Mouse (Mus musculus): ENCODE measurements at regions not wholly inside any gene's neighbourhood (a gene's known extent, or its start where the extent isn't known, plus 50 kb on each side); places are given as distances from the start of the nearest gene placed in this dataset.

DNA sequence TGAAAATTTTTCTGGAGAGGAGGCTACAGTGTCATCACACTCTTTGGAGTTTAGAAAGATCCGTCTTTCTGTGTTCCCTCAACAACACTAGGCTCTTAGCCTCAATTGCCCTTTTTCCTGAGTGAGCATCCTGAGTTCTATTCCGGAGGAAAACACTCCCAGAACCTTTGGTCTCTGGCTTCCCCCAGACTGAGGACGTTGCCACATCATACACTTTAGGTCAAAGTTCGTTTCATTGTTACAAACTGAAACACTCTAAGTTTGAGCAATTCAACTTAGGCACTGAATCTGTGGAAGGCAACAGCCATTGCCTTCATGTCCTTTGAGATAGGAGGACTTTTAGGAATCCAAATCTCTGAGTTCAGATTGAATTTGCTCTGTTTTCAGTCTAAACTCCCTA lies 85.0 kb downstream of the Arl4a start:
- DNase-seq (ENCODE audit: low read depth) = no peak

DNA sequence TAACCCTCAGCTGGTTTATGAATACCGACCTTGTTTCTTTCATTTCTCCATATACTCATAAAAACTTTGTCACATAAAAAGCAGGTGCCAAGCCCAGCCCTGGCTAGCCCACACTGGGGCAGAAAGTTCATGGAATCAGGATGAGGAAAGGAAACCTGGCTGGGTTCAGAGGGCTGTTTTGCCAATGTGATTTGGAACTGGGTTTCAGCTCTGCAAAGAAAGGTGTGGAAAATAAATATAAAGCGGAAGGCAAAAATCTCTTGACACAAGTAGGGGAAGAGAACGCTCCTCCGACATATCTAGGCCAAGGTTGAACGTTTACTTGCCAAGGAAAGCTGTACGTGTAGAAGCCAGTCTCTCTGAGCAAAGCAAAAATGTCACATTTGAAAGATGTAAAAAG lies 85.9 kb downstream of the Arl4a start:
- no peak for DNase-seq (ENCODE audit: low read depth)

DNA sequence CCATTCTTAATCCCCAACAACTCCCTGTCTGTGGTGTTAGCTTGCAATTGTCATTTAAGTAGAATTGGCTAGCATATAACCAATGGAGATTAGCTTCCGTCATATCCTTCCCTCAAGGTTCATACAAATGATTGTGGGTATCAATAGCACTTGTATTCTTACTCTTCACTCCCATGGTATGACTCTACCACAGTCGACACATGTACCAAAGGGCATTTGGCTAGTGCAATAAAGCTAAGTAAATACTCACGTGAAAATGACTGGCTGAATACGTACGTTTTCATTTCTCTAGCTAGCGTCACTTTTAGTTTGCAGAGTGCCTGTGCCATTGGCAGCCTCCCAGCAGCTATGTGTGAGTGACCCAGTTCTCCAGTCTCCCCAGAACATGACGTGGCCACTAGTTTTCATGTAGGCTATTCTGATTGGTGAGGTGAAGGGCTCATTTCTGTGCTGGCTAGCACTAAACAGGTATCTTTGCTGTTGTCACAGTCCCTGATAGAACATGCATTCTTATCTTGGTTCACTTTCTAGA lies 87.5 kb downstream of the Arl4a start:
- no peak for DNase-seq (ENCODE audit: low read depth)

DNA sequence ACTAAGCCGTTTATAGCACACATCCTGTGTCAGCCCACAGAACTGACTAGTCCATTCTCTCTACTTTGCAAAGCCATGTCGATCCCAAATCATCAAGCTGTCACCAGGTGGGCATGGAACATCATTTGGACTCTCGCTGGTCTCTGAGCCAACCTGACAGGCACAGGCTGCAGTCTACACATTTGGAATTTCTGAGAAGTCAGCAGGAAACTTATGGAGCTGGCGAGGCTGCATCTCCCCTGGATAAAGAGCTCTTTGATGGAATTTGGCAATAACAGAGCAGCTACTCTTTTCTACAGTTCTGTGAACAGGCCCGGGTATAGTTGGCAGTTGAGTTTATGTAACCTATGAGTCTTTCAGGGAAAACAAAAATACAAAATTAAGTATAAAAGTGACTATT lies 94.9 kb downstream of the Arl4a start:
- no peak for DNase-seq (ENCODE audit: low read depth)

DNA sequence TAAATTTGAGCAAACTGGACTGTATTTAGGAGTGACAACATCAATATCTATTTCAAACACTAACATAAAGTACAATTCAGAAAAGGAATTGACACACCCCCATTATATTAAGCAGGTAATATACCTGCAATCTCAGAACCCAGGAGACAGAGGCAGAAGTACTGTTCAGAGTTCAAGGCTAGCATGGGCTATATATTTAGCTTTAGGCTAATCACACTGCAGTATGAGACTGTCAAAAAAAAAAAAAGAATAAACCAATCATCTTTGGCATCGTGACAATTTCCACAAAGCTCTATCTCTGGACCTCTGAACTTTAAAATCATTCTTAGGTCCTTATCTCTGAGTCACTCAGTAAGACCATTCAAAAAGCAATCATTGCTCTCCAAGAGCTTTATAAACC lies 96.7 kb downstream of the Arl4a start:
- no peak for DNase-seq (ENCODE audit: low read depth)

DNA sequence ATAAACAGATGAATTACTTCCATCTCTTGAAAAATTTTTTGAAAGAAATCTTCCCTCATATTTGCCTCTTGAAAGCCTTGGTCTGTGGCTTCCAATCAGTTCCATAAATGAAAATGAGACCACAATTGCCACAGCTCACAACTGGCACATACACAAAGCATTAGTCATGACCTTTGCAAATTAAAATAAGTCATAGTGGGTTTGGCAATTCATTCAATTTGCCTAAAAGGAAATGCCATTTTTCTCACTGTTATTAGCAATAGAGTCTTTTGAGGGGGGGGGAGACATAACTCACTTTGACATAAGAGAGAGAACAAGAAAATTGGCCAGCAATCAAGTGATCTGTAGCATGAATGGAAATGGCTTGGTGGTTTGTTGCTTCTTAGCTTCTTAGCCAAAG lies 98.8 kb downstream of the Arl4a start:
- DNase-seq (ENCODE audit: low read depth) = no peak

DNA sequence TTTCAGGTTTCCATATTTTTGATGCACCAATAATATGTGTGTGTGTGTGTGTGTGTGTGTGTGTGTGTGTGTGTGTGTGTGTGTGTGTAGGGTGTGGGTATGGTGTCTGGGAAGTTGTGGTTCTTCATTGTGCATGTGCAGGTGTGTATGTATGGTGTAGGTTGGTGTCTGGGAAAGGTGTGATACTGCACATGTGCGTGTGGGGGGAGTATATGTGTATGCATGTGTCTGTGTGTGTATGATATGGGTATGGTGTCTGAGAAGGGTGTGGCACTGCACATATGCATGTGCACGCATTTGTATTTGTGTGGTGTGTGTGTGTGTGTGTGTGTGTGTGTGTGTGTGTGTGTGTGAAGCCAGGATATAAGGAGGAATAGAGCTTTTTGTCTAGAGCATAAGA lies 99.6 kb downstream of the Arl4a start:
- DNase-seq (ENCODE audit: low read depth) = no peak

DNA sequence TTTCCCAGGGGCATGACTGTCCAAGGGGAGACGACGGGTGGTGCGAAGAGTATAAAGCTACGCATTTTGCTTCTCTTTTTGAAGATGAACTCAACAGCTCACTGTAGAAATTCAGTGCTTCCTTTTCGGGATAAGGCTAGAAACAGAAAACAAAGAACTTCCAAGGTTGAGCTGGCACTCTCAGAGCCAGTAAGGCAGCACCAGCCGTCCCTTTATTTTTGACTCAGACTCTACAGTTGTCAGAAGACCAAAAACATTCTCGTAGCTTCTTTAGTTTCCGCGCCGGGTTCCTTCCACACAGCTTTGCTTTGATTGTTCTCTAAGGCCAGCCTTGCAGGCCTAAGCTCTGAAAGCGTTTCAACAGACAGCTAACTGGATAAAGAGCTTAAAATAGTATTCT lies 101.5 kb downstream of the Arl4a start:
- no peak for DNase-seq (ENCODE audit: low read depth)

DNA sequence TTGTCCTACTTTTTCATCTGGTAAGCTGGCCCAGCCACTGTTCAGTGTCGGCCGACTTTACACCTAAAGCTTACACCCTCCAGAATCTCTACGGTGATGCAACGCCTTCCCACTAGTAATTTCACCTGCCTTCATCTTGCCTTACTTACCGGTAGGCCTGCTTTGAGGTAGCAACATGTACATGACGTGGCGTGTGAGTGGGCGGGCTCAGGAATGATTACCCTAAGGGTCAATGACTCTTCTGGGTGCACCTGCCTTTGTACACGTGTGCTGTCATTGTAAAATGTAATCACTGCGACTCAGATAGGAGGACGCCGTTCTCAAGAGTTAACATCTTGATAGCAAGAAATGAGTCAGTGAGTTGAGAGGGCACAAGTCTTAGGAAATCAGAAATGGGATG lies 102.0 kb downstream of the Arl4a start:
- no peak for DNase-seq (ENCODE audit: low read depth)

DNA sequence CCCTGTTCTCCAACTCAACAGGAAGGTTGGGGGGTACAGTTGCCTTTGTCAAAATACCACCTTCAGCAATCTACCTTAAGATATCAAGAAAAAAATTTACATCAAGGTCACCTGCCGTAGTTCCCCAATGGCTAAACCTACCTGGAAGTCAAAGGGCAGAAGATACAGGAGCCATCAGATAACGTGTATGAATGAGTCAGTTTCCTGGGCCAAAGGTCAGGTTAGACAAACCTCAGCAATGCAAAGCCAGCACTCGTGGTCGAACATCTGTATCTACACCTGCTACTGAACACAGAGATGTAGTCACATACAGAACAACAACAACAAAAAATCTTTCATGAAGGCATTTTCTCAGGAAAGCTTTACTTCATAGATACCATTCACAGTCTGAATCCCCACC lies 102.9 kb downstream of the Arl4a start:
- no peak for DNase-seq (ENCODE audit: low read depth)

DNA sequence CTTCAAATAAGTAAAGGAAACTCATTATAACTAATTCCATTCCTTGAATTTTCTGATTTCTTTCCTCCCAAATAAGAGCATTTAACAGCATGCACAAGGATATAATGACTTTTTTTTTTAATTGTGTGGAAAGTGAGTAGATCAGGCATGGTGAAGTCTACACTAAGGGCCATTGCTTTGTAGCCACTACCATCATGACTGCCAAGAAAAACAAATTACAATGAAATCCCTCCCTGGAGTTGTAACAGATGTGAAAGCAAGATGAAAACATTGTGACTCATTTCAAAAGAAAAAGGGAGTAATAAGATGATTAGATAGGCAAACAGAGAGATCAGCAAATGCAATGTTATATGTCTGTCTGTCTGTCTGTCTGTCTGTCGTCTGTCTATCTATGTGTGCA lies 106.6 kb downstream of the Arl4a start:
- no peak for DNase-seq (ENCODE audit: low read depth)

DNA sequence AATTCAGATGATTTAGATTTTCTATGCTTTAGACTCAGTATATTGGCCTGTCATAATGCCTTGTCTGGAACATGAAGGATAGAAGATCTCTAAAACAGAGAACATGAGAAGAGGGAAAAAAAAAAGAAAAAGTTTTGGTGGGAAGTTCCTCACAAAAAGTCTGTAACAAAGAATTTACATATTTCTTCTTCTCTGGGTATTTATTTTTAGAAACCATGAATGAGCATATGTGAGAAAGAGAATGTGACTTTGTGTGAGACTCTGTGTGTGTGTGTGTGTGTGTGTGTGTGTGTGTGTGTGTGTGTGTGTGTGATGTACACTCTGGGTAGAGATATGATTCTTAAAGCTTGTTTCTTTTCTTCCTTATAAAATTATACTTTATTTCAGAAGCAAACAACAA lies 109.9 kb downstream of the Arl4a start:
- no peak for DNase-seq (ENCODE audit: low read depth)

DNA sequence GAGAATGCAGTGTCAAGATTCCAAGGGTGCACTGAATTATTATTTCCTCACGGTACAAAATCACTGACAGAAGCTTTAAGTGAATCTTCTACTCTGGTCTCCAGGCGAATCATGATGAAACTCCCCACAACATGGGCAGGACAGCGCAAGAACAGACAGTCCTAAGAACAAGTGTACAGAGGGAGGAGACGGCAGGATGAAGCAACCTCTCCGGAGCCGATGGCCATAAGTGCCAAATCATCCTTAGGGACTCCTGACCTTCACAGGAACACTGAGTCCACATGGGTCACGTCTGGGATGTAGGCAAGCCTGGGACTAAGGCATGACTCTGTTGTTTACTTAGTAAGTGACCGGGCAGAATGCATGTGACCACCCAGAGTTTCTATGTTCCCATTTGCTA lies 110.8 kb downstream of the Arl4a start:
- DNase-seq (ENCODE audit: low read depth) = no peak

DNA sequence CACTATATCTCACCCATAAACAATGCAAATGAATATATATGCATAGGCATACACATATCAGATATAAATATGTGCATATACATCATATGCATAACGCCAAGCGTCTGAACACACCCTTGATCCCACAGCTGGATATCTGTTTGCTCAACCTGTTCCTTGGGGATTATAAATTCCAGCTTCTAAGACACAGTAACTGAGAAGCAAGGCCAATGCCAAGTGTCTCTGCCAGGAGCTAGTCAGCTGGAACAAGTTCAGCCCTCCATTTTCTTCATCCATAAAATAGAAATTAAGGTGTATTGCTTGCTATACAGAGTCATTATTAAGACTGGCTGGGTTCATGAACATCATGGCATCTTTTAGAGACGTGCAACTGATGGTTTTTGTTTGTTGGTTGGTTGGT lies 116.3 kb downstream of the Arl4a start:
- DNase-seq (ENCODE audit: low read depth) = no peak

DNA sequence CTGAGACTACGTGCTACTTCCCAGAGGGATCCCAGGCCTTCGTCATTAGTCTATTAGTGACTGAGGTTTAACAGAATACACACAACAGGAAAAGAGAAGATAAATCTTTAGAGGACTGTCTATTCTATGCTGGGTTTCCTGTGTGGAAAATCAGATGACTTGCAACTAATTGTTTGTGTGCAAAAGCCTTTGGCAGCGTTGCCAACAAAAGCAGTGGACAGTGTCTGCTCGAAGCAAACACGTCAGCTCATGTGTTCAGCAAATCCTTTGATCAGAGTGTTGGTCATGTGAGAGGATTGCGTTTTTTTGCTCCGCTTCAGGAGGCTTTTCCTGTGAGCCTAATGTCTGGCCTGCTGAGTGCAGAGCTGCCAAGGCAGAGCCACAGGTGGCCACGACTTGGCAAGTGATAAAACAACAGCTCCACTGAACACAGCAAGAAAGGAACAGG lies 117.3 kb downstream of the Arl4a start:
- DNase-seq (ENCODE audit: low read depth) = no peak

DNA sequence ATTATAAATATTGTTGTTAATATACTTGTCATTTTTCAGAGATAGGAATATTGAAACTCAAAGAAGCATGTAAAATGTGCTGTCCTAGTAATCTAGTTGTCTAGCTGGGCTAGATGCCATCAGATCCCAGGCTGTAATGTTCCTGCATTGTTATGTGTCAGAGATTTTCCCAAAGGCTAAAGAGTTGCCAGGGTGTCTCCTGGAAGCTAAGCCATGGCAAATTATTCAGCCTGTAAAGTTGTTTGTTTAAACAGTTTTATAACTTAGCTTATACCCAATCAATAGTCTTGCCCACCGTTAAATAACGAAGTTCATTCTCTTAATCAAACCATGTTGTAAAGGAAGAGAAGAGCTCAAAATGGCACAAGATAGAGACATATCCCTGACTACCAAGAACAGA lies 117.9 kb downstream of the Arl4a start:
- DNase-seq (ENCODE audit: low read depth) = no peak

DNA sequence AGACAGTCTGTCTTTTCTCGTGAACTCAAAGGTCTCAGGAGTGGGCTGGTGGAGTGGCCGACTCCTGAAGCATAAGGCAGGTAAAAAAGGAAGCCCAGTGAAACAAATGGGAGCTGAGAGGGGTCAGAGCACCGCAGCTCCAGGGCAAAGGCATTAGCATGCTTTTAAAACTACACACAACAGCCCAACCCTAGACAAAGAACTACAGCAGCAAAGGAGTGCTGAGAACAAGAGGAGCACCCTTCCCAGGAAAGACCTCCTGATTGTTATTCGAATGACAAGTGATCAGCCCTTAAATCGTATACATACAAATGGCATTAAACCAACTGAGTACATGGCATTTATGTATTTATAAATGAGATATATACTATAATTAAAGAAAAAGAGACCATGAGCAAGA lies 149.3 kb downstream of the Arl4a start:
- no peak for DNase-seq (ENCODE audit: low read depth)

DNA sequence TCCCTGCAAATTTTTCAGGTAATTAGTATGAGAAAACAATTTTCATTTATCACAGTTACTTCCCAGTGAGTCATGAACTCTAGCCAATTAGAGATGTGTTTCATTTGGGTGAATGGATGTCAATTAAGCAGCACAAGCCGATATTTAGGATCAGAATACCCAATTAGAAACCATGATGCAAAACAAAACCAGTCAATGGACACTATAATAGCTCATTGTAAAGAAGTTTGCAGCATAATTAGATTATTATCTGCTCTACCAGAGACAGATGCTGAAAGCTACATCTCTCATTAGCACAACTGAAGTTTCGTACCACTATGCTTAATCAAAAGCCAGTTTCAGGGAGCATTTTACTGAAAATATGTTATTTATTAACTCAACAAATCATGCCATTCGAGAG lies 152.5 kb downstream of the Arl4a start:
- DNase-seq (ENCODE audit: low read depth) = no peak

DNA sequence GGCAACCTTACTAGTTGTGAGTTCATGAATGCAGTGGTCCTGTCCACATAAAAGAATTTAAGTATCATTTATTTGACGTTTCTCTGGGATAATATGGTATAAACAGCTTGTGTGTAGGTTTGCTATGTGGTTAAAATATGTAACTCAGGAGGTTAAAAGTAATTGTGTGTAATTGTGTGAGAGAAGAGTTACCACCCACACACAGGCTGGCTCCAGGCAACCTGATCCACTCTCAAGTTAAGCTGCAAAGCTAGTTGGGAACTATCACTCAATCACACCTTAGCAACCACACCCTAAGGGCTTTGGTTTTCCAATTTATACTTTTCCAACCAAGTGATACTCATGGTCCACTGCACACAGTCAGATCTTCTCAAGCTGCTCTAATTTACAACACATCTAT lies 157.5 kb downstream of the Arl4a start:
- no peak for DNase-seq (ENCODE audit: low read depth)

DNA sequence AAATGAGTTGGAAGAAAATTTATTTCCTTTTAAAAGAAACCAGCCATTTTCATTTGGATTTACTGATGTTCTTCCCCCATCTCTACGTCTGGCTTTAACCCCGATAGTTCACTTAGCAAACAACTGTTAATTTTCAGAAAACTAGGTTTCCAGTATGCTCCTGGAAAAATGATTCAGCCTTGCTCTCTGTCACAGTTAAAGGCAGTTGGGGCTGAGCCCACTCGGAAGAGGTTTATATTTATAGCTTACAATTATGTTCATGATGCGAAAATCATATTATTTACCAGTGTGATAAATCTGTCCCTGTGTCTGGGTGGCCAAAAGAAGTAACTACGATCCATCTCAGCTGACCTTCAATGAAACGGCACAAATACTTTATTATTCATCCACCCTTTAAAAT lies 163.9 kb downstream of the Arl4a start:
- no peak for DNase-seq (ENCODE audit: low read depth)

DNA sequence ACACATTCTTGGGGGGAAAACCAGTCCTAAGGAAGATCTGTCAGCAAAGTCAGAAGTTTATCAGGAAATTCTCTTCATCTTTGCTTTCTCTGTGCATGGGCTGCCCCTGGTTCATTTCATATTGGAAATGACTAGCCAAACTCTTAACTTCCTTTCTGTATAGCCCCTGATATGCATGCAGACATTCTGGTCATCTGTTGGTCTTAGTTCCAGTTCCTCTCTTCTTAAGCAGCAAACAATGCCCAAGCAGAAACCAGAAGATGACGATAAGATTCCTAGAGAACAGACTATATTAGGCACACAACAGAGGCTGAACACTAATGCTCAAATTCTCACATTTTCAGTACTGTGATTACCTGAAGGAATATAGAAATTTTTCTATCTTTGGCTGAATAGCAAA lies 176.0 kb downstream of the Arl4a start:
- DNase-seq (ENCODE audit: low read depth) = no peak

DNA sequence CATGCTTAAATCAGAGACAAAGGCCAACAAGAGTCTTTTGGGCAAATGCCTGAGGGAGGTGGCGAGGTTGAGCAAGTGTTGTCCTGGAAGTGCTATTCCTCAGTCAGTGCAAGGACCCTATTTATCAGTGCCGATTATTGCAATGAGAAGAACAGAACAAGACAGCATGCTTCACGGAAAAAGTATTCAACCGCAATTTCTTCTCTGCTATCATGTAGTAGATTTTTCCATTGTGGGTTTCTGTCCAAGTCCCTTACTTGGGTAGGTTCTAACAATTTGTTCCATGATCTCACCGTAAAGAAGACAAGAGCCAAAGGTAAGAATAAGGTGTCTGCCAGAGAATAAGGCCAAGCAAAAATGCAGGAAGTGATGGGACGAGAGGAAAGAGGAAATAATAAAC lies 186.2 kb downstream of the Arl4a start:
- no peak for DNase-seq (ENCODE audit: low read depth)

DNA sequence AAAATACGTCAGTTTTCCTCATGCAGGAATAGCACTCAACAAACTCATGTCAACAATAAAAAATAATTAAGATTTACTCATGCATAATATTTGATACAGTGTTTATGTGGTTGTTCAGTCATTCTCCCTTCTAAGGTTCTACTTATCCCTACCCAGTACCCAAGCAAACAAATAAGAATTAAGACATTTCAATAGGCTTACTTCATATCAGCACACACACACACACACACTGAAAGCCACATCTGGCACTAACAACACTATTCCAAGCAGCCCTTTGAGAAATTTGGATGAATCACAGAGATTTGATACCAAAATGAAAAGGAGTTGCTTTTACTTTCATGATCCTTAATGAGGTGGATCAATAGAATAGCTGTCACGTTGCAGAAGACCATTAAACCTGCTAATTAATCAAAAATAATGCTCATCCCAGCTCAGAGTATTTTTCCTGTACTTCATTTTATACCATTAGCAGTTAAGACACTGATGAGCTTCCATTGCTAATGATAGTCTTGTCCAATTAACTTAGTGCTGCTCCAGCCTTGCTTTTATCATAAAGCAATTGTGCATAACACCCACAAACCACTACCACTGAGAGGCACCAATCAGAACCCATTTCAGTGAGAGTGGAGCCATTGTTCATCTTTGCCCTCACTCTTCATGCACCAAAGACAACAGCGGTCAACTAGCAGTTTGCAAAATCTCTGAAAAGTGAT lies 188.3 kb downstream of the Arl4a start:
- DNase-seq (ENCODE audit: low read depth) = no peak

DNA sequence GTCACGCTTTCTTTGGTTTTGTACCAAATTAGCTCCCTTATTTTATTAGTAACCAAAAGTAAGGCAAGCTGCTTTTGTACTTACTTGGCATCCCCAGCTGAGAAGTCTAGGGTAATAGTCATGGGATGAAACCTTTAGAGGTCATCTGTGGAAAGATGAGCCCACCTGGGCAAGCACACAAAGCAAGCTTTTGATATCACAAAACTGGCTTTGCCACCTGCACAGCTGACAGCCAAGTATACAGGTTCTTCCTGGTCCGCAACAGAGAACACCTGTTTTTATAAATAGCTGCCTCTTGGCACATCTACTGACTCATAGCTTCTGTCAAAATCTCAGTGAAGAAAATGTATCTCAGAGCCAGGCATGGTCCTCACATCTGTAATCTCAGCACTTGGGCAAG lies 197.2 kb downstream of the Arl4a start:
- no peak for DNase-seq (ENCODE audit: low read depth)

DNA sequence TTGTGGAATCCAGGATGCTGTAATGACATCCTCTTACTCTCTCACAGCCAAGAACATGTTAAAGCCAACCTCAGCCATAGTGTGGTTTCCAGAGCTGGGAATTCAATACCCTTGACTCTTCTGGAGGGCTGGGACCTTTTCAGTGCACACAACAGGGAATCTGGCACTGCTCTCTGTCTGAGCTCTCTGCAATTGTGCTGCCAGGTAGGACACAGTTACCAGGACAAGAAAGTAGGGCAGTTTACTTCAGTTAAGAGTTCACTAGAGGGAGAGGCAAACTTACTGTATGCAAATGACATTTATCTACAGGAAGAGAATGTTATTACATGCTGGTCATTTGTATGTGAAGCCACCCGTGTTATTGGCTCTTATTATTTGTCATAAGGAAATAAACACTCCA lies 197.6 kb downstream of the Arl4a start:
- DNase-seq (ENCODE audit: low read depth) = no peak
